Mouse (Mus musculus) ES-Bruce4 (cell line): Measurements from ENCODE around the gene Gpc6. TPM values are rescaled to one million over a fixed set of nuclear protein-coding genes. Genes with fewer than 3 reads are reported as not detected.

Experiments used
- H3K27ac ChIP-seq: 2 replicates; pipeline ENCODE4 v1.5.1; 2012; ENCODE audit warnings: low read length, inconsistent platforms; ENCODE audit not compliant: insufficient read depth
- H3K27me3 ChIP-seq: 2 replicates; pipeline ENCODE4 v1.6.1; 2012; ENCODE audit warnings: mild to moderate bottlenecking, low read length, inconsistent platforms; ENCODE audit not compliant: control insufficient read depth, poor library complexity, insufficient read depth, severe bottlenecking
- H3K36me3 ChIP-seq: 2 replicates; pipeline ENCODE4 v1.6.1; 2012; ENCODE audit warnings: inconsistent platforms, mild to moderate bottlenecking, low read length, moderate library complexity; ENCODE audit not compliant: control insufficient read depth, poor library complexity, insufficient read depth, severe bottlenecking
- H3K4me1 ChIP-seq: one replicate; pipeline ENCODE4 v1.8.1; 2011; ENCODE audit warnings: low read length; ENCODE audit not compliant: control insufficient read depth, insufficient read depth
- H3K4me3 ChIP-seq: 2 replicates; pipeline ENCODE4 v1.5.1; 2011; ENCODE audit warnings: low read depth, mild to moderate bottlenecking, low read length
- H3K9ac ChIP-seq: 2 replicates; pipeline ENCODE4 v1.6.1; 2012; ENCODE audit warnings: low read depth, mild to moderate bottlenecking, inconsistent platforms; ENCODE audit not compliant: poor library complexity, severe bottlenecking
- H3K9me3 ChIP-seq: replicated peaks from 2 replicates; pipeline ENCODE4 v1.6.1; 2012; ENCODE audit warnings: mild to moderate bottlenecking, low read length, inconsistent platforms; ENCODE audit not compliant: control insufficient read depth, poor library complexity, insufficient read depth, severe bottlenecking
- CTCF ChIP-seq: IDR thresholded peaks from one replicate; pipeline ENCODE4 v1.8.1; 2011; ENCODE audit warnings: low read depth, low read length
- EP300 ChIP-seq: IDR thresholded peaks from 2 replicates; pipeline ENCODE4 v1.6.1; 2011; ENCODE audit warnings: low read depth, low read length; ENCODE audit not compliant: insufficient read depth
- POLR2A ChIP-seq: IDR thresholded peaks from one replicate; pipeline ENCODE4 v1.8.1; 2011; ENCODE audit warnings: low read length; ENCODE audit not compliant: insufficient read depth
- polyA plus RNA-seq: library from polyadenylated mRNA; stranded (reverse); fragments of >200 nt; gene quantifications from 2 replicates; pipeline ENCODE4 v1.2.4, GENCODE M21; 2011; ENCODE audit warnings: low read depth; ENCODE audit not compliant: missing spikeins, insufficient read depth, insufficient read length

Gpc6 gene
- polyA plus RNA-seq, 1 experiment: 4.7 TPM

DNA sequence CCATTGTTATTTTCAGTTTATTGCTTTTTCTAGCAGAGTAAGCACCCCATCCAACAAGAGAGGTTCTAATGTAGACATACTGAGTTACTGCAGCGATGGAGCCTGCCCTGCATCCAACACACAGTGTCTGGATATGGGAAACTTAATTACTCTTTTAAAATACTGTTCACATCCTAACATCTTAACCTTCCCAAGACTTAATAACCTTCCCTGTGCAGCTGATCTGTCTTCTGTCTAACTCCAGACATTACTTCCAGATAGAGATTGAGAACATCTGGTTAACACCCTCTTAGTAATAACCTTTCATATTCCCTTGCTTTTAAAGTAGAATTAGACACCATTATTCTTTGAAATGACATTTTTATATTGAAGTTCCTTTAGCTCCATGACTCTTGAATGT is 407.1 kb downstream of the Gpc6 start:
- Histone ChIP-seq H3K27ac (no peak overlapping the region), H3K9me3 (no peaks in the 10 kb centered on the region), H3K4me3 (no peak overlapping the region), H3K4me1 (no peaks in the 10 kb centered on the region), H3K36me3 (no peaks in the 10 kb centered on the region), H3K27me3 (no peaks in the 10 kb centered on the region), H3K9ac (no peak overlapping the region)
- no peak for TF ChIP-seq EP300
- no peak for TF ChIP-seq POLR2A
- TF ChIP-seq CTCF: no peak

DNA sequence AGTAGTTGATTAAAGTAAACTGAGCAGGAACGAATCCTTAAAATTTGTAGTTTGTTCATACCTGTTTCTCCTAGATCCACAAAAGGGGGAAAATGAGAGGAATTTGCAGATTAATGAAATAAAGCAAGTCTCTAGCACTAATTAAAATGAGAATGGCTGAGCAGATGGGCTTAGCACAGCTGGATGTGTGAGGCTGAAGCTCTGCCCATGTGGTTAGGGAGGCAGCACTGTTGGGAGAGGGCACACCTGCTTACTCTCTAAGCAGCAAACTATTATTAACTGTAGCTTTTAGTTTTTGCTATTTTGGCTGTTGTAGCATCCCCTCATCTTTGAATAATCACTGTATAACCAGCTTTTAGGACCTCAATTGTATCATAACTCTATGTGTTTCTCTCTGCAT is 412.2 kb downstream of the Gpc6 start:
- Histone ChIP-seq H3K27ac (no peak overlapping the region), H3K9ac (no peak overlapping the region), H3K9me3 (no peaks in the 10 kb centered on the region), H3K4me3 (no peak overlapping the region), H3K36me3 (no peaks in the 10 kb centered on the region), H3K27me3 (no peaks in the 10 kb centered on the region), H3K4me1 (no peaks in the 10 kb centered on the region)
- TF ChIP-seq EP300 (peak; percentile 70), CTCF (no peak), POLR2A (no peak)

DNA sequence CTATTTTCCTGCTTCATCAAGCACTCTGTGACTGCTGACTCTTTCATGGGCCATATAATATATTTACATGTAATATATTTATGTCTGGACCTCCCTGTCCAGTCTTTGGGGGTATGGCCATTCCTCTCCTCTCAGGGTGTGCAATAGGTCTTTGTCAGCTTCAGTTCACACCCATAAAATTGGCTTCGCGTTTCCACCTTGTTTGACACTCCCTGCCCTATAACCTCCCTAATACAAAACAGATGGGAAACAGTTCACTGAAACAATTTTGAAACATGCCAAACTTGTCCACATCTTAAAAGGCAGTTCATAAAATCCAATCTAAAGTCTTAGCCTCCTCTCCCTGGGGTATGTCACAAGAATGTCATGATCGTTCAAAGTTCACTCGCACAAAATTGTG is 415.4 kb downstream of the Gpc6 start:
- TF ChIP-seq EP300 (no peak), CTCF (no peak), POLR2A (no peak)
- Histone ChIP-seq H3K4me1 (no peaks in the 10 kb centered on the region), H3K27ac (no peak overlapping the region), H3K36me3 (no peaks in the 10 kb centered on the region), H3K9me3 (no peaks in the 10 kb centered on the region), H3K27me3 (no peaks in the 10 kb centered on the region), H3K9ac (no peak overlapping the region), H3K4me3 (no peak overlapping the region)

DNA sequence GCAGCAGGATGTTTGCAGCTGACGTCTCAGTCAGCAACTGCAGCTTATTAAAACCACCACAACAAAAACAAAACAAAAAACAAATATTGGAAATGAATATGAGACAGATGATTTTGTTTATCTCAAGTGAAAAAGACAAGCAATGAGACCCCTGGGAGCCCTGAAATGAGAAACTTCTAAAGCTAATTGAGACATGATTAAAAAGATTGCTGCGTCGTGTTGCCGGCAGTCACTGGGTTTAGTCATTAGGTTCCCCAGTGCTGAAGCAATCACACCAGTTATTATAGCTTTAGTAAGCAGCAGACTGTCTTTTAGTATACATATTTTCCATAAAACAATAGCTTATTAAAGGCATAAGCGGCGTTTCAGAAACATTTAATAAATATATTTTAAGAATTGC is 419.4 kb downstream of the Gpc6 start:
- Histone ChIP-seq H3K9ac (no peak overlapping the region), H3K4me1 (no peaks in the 10 kb centered on the region), H3K27me3 (no peaks in the 10 kb centered on the region), H3K27ac (no peak overlapping the region), H3K4me3 (no peak overlapping the region), H3K9me3 (no peaks in the 10 kb centered on the region), H3K36me3 (no peaks in the 10 kb centered on the region)
- no peak for TF ChIP-seq CTCF
- TF ChIP-seq POLR2A: no peak
- TF ChIP-seq EP300: no peak

DNA sequence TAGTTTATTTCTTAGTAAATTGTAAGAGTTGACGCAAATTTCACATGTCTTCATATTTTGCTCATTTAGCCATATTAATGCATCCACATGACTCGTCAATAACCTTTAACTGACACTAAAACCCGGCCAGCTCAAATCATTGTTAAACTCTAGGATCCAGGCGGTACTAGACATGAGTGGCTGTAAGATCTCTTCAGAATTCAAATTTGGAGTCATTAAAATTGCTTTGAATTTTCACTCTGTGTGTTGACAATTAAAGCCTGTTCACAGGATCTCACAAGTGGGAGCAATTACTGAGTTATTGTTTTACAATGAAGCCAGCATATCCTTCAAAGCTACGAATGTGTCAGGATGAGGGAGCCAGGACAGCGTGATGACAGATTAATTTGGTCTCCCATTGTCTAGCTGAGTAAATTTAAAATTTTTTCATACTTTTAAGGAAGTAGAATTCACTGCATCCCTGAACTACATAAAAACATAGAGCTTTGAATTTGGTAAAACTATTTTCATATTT is 421.3 kb downstream of the Gpc6 start:
- Histone ChIP-seq H3K4me1 (no peaks in the 10 kb centered on the region), H3K27ac (no peak overlapping the region), H3K27me3 (no peaks in the 10 kb centered on the region), H3K9ac (no peak overlapping the region), H3K4me3 (no peak overlapping the region), H3K9me3 (no peaks in the 10 kb centered on the region), H3K36me3 (no peaks in the 10 kb centered on the region)
- no peak for TF ChIP-seq EP300

DNA sequence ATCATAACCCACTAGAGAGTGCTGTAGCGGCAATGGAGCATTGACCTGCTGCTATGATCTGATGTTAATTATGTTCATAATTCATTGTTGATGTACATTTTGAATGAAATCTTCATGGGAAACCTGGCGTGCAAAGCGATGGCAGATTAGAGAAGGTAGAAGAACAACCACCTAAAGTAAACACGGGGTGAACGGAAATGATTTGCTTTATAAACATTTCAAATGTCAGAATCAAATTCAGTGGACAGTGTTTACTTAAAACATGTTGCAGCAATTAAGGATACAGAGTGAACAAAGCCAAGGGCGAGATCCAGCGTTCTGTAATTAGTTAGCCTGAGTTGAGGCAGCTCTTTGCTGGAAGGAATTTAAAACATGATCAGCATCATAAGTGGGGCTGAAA is 426.2 kb downstream of the Gpc6 start:
- Histone ChIP-seq H3K4me3 (no peak overlapping the region), H3K9me3 (no peaks in the 10 kb centered on the region), H3K9ac (no peak overlapping the region), H3K27ac (no peak overlapping the region), H3K4me1 (no peaks in the 10 kb centered on the region), H3K36me3 (no peaks in the 10 kb centered on the region), H3K27me3 (no peaks in the 10 kb centered on the region)
- TF ChIP-seq POLR2A (no peak), EP300 (no peak), CTCF (no peak)
